Mouse (Mus musculus): Measurements from ENCODE around the gene Pnpla1. TPM values are rescaled to one million over a fixed set of nuclear protein-coding genes. Genes with fewer than 3 reads are reported as not detected.

Gene Pnpla1
- polyA plus RNA-seq, 1 experiment from 2014 or later = not detected

DNA sequence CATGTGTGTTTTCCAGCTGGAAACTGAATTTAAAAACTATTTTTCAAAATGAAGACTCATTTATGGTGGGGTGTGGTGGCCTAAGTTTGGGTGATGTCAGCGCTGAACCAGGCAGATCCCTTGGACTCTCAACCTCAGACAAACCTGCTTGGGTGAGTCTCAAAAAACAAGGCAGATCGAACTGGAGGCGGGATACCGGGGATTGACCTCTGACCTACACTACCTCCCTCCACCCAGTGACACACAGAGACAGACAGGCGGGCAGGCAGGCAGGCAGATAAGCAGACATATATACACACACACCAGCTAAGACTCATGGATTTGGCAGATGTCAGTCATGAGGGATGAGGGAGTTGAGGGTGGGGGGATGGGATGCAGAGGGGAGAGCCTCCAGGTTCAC, 40.0 kb downstream of the Pnpla1 start:
- no peaks in the 10 kb centered on the region for H3K9me3 ChIP-seq (replicated peaks)
- WGBS = 68% methylated on average over 5 of the region's 5 CpGs
- H3K27me3 ChIP-seq (ENCODE audit: low read depth, poor library complexity, severe bottlenecking) = no peaks in the 10 kb centered on the region
- no peak for DNase-seq (ENCODE audit: low spot score)
- H3K27ac ChIP-seq (replicated peaks) = 0 out of 2 replicates have a peak overlapping the region, but pooled peaks have one; percentile 19
- no peak overlapping the region for H3K4me3 ChIP-seq
- H3K36me3 ChIP-seq = no peaks in the 10 kb centered on the region
- H3K4me1 ChIP-seq = peaks cover 20% of the 10 kb centered on the region

DNA sequence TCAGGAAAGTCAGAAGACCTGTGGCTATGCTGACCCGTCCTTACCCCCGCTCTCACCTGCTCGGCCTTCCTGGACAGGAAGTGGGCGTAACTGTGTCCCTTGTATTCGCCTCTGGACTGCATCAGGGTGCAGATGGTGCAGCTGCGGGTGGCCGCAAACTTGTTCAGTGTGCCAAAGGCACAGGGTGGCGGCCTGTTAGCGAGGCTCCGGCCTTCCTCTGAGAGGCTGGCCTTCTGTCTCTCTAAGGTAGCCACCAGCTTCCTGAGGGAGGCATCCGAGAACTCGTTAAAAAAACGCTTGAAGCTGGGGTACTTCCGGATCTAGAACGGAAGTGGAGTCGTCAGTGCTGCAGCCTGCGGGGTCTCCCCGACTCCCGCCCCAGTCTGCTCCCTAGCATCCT, 41.2 kb downstream of the Pnpla1 start:
- Histone ChIP-seq H3K27ac (replicated peaks) (peak overlapping the region; percentile 19), H3K27me3 (ENCODE audit: low read depth, poor library complexity, severe bottlenecking) (no peaks in the 10 kb centered on the region), H3K4me1 (peaks cover 23% of the 10 kb centered on the region), H3K9me3 (replicated peaks) (no peaks in the 10 kb centered on the region), H3K4me3 (no peak overlapping the region), H3K36me3 (no peaks in the 10 kb centered on the region)
- DNase-seq (ENCODE audit: low spot score) = no peak
- 86% methylated on average over 19 of the region's 19 CpGs for WGBS

DNA sequence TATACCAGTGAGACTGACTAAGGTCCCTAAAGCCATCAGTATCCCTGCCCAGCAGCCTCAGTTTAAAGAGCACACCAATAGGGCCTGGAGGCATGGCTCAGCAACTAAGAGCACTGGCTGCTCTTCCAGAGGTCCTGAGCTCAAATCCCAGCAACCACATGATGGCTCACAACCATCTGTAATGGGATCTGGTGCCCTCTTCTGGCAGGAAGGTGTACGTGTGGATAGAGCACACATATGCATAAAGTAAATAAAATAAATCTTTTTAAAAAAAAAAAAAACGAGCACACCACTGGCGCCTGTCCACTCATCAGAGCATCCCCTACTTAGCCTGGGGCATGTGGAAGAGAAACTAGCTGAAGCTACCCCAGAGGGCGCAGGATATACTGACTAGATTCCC, 43.3 kb downstream of the Pnpla1 start:
- DNase-seq (ENCODE audit: low spot score) = no peak
- H3K4me3 ChIP-seq = no peak overlapping the region
- peaks cover 3% of the 10 kb centered on the region for H3K27me3 ChIP-seq (ENCODE audit: low read depth, poor library complexity, severe bottlenecking)
- 69% methylated on average over 4 of the region's 4 CpGs for WGBS
- H3K36me3 ChIP-seq = no peaks in the 10 kb centered on the region
- H3K9me3 ChIP-seq (replicated peaks) = no peaks in the 10 kb centered on the region
- H3K27ac ChIP-seq (replicated peaks) = no peak overlapping the region
- peaks cover 35% of the 10 kb centered on the region for H3K4me1 ChIP-seq

DNA sequence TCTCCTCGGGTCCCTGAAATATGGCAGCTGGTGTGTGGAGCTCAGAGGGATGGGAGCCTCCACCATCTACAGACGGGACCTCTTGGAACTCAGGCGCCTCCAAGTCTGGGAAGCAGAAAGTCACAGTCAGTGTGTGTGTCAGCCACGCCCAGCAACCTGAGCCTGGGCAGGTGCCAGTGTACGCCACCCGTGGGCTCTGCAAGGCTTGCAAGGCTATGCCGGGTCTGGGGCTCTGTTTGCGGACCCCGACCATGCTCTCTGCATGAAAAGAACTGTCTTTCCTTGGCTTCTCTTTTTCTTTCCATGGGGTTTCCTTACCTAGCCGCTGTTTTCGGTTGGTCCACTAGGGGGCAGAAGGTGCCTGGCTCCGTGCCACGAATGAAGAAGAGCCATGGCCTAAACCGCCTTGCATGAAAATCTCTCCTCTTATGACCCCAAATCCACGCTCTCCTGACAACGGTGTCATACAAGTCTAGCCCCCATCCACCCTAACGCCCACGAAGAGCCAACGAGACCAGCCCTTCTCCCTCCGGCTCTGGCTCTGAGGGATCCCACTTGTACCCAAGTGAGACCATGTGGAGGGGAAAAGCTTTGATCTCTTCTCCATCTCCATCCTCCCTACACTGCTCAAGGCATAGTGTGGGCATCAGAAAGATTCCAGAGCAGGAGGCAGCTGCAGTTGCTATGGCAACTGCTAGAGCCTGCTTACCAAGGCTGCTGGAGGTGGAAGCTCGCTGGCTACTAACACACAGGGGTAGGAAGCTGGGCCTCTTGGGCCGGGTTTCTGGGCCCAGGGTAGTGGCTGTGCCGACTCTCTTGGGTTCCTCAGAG, 46.5 kb downstream of the Pnpla1 start:
- Histone ChIP-seq H3K9me3 (replicated peaks) (no peaks in the 10 kb centered on the region), H3K27ac (replicated peaks) (peak overlapping the region; percentile 3; the same call in 1 of the 2 replicates), H3K4me3 (no peak overlapping the region), H3K4me1 (peaks cover 31% of the 10 kb centered on the region), H3K27me3 (ENCODE audit: low read depth, poor library complexity, severe bottlenecking) (peaks cover 21% of the 10 kb centered on the region), H3K36me3 (no peaks in the 10 kb centered on the region)
- WGBS = 32% methylated on average over 23 of the region's 23 CpGs
- peak; percentile 75 for DNase-seq (ENCODE audit: low spot score)

DNA sequence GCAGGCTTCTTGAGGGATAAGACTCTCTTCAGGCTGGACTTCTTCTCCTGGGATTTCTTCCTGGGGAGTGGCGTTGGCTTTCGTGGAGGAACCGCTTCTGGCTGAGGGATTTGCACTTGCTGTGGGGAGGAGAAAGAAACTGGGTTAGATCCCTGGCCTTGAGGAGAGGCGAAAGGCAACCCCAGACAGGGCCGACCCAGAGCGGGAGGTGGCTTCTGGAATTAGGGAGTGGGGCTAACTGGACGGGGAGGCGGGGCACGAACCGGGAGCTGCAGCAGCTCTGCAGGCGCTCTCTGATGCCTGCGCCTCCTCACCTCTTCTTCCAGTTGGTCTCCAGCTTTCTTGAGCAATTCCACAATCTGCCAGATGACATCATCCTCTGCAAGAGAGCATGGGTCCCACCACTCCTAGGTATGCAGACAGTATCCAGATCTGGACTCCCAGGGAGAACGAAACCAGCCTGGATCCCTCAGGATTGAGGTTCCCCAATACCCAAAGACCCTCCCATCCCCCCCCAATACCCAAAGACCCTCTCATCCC, 47.2 kb downstream of the Pnpla1 start:
- Histone ChIP-seq H3K27ac (replicated peaks) (peak overlapping the region; percentile 3; the same call in 1 of the 2 replicates), H3K9me3 (replicated peaks) (no peaks in the 10 kb centered on the region), H3K4me3 (no peak overlapping the region), H3K36me3 (no peaks in the 10 kb centered on the region), H3K27me3 (ENCODE audit: low read depth, poor library complexity, severe bottlenecking) (peaks cover 28% of the 10 kb centered on the region), H3K4me1 (peaks cover 34% of the 10 kb centered on the region)
- DNase-seq (ENCODE audit: low spot score) = no peak
- 62% methylated on average over 13 of the region's 13 CpGs for WGBS

DNA sequence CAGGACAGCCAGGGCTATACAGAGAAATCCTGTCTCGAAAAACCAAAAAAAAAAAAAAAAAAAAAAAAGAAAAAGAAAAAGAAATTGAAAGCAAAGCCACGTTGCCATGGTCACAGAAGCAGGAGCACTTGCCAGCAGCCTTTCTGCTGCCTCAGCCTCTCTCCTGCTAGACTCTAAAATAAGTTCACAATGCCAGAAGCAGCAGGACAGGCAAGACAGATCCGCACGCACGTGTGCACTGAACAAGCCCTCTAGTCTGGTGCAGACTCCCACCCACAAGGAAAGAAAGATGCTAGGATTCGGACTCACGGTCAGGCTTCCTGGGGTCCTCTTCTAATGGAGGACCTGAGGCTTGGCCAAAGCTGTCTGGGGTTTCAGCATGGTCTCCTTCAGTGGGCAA, 49.7 kb downstream of the Pnpla1 start:
- H3K27me3 ChIP-seq (ENCODE audit: low read depth, poor library complexity, severe bottlenecking) = peaks cover 31% of the 10 kb centered on the region
- no peak overlapping the region for H3K4me3 ChIP-seq
- DNase-seq (ENCODE audit: low spot score) = no peak
- WGBS = 80% methylated on average over 7 of the region's 7 CpGs
- no peaks in the 10 kb centered on the region for H3K36me3 ChIP-seq
- no peaks in the 10 kb centered on the region for H3K9me3 ChIP-seq (replicated peaks)
- peaks cover 34% of the 10 kb centered on the region for H3K4me1 ChIP-seq
- no peak overlapping the region for H3K27ac ChIP-seq (replicated peaks)

GRCm38 (mm10) chr17:28909252-28909941, 51.2 kb downstream of the Pnpla1 start:
- WGBS = 8% methylated on average over 29 of the region's 29 CpGs
- H3K4me3 ChIP-seq = peak overlapping the region; percentile 50
- no peaks in the 10 kb centered on the region for H3K9me3 ChIP-seq (replicated peaks)
- no peaks in the 10 kb centered on the region for H3K36me3 ChIP-seq
- DNase-seq (ENCODE audit: low spot score) = peak; percentile 68
- peaks cover 30% of the 10 kb centered on the region for H3K4me1 ChIP-seq
- peaks cover 31% of the 10 kb centered on the region for H3K27me3 ChIP-seq (ENCODE audit: low read depth, poor library complexity, severe bottlenecking)
- peak overlapping the region; percentile 64; the same call in 1 of the 2 replicates for H3K27ac ChIP-seq (replicated peaks)

DNA sequence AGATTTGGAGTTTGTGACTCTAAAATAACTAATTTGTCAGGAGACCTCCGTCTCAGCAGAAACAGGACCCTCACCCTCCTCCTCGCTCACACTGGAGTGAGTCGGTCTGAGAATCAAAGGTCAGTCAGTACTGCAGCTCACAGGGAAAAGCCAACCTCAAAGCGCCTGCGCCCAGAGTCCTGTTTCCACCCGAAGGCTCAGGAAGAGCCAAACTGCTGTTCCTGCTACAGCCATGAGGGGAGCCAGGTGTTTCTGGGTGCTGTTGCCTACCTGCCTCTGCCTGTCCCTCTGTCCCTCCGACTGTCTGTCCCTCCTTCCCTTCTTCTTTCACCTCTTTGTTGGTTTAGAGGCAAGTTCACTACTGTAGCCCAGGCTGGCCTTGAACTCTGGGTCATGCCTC, 51.9 kb downstream of the Pnpla1 start:
- no peak overlapping the region for H3K27ac ChIP-seq (replicated peaks)
- H3K36me3 ChIP-seq = no peaks in the 10 kb centered on the region
- 18% methylated on average over 7 of the region's 7 CpGs for WGBS
- no peak for DNase-seq (ENCODE audit: low spot score)
- peaks cover 23% of the 10 kb centered on the region for H3K4me1 ChIP-seq
- H3K4me3 ChIP-seq = peak overlapping the region; percentile 50; the same call in 1 of the 2 replicates
- H3K27me3 ChIP-seq (ENCODE audit: low read depth, poor library complexity, severe bottlenecking) = peaks cover 31% of the 10 kb centered on the region
- H3K9me3 ChIP-seq (replicated peaks) = no peaks in the 10 kb centered on the region

DNA sequence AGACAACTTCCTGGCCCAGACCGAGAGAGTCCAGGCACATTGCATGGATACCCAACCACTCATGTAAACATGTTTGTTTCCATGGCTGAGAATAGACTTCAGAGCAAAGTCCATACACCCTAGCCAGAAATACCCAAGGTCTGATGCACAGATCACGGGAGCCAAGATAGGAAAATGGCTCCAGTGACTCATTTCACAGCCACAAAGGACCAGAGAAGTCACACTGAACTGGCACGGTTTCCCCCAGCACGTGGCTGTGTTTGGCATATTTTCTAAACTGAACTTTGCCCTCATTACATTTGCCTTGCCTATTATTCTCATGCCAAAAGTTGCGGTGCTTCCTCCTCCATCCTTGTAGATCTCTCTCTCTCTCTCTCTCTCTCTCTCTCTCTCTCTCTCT, 55.0 kb downstream of the Pnpla1 start:
- peaks cover 25% of the 10 kb centered on the region for H3K27me3 ChIP-seq (ENCODE audit: low read depth, poor library complexity, severe bottlenecking)
- no peaks in the 10 kb centered on the region for H3K36me3 ChIP-seq
- H3K9me3 ChIP-seq (replicated peaks) = no peaks in the 10 kb centered on the region
- H3K4me1 ChIP-seq = peaks cover 15% of the 10 kb centered on the region
- DNase-seq (ENCODE audit: low spot score) = no peak
- H3K4me3 ChIP-seq = no peak overlapping the region
- no peak overlapping the region for H3K27ac ChIP-seq (replicated peaks)
- 82% methylated on average over 5 of the region's 5 CpGs for WGBS

- no peak for DNase-seq (ENCODE audit: low spot score)
- no peak overlapping the region for H3K4me3 ChIP-seq
- peaks cover 13% of the 10 kb centered on the region for H3K4me1 ChIP-seq
- H3K36me3 ChIP-seq = no peaks in the 10 kb centered on the region
- 84% methylated on average over 6 of the region's 6 CpGs for WGBS
- no peak overlapping the region for H3K27ac ChIP-seq (replicated peaks)
- H3K27me3 ChIP-seq (ENCODE audit: low read depth, poor library complexity, severe bottlenecking) = peaks cover 18% of the 10 kb centered on the region
- no peaks in the 10 kb centered on the region for H3K9me3 ChIP-seq (replicated peaks)
Measured at GRCm38 (mm10) chr17:28913940-28914339, 55.7 kb downstream of the Pnpla1 start.

- no peak within 1 kb of the TSS for H3K27ac ChIP-seq (replicated peaks)
- no peak for DNase-seq (ENCODE audit: low spot score)
- H3K27me3 ChIP-seq (ENCODE audit: low read depth, poor library complexity, severe bottlenecking) = peaks cover 6% of the 10 kb centered on the region
- no peaks in the 10 kb centered on the region for H3K9me3 ChIP-seq (replicated peaks)
- no peak within 1 kb of the TSS for H3K4me3 ChIP-seq
- 61% methylated on average over 12 of the region's 12 CpGs for WGBS
- H3K4me1 ChIP-seq = peaks cover 1% of the 10 kb centered on the region; the same call in 1 of the 2 replicates
- H3K36me3 ChIP-seq = no peaks in the 10 kb centered on the region
Measured at GRCm38 (mm10) chr17:28915060-28915628, 56.9 kb downstream of the Pnpla1 start, which contains the start of gene 4930539E08Rik. Gene 4930539E08Rik (minus strand): TSS chr17:28915324.

- no peak overlapping the region for H3K27ac ChIP-seq (replicated peaks)
- DNase-seq (ENCODE audit: low spot score) = no peak
- no peaks in the 10 kb centered on the region for H3K36me3 ChIP-seq
- no peaks in the 10 kb centered on the region for H3K4me1 ChIP-seq
- H3K4me3 ChIP-seq = no peak overlapping the region
- WGBS = 88% methylated on average over 1 of the region's 1 CpGs
- no peaks in the 10 kb centered on the region for H3K9me3 ChIP-seq (replicated peaks)
- H3K27me3 ChIP-seq (ENCODE audit: low read depth, poor library complexity, severe bottlenecking) = no peaks in the 10 kb centered on the region
Measured at GRCm38 (mm10) chr17:28916520-28916919, 58.3 kb downstream of the Pnpla1 start.
